Mouse (Mus musculus) naive thymus-derived CD4-positive, alpha-beta T cell, adult 5 months (primary cell): ENCODE measurements around the gene Krt9. TPM values are rescaled to one million over a fixed set of nuclear protein-coding genes. Genes with fewer than 3 reads are reported as not detected.

ENCODE experiments used
- polyA plus RNA-seq: library from polyadenylated mRNA; unstranded; fragments of 100-300 nt; shearing (Covaris generic); gene quantifications from one replicate; pipeline ENCODE4 v1.2.1, GENCODE M21; 2017

The Krt9 gene
- not detected for polyA plus RNA-seq

GRCm38 (mm10) chr11:100192992-100193391, at the start of gene Krt9:
TSS of gene Krt9 (minus strand) at chr11:100193246.

GRCm38 (mm10) chr11:100207498-100207897, 14.5 kb upstream of the Krt9 start, which contains the start of gene Krt14:
TSS of gene Krt14 (minus strand) at chr11:100207548.

GRCm38 (mm10) chr11:100148615-100149330, 44.3 kb downstream of the Krt9 start, which contains the start of gene Krt19:
TSS of gene Krt19 (minus strand) at chr11:100148665.

Other genes starting within 250 kb of the Krt9 start
- gene Krtap9-5, start 244.8 kb downstream of the Krt9 start, polyA plus RNA-seq = not detected
- not detected for gene Krtap29-1, start 214.2 kb downstream of the Krt9 start, polyA plus RNA-seq
- gene Krtap16-1, start 206.6 kb downstream of the Krt9 start, polyA plus RNA-seq = not detected
- not detected for gene Krtap17-1, start 199.3 kb downstream of the Krt9 start, polyA plus RNA-seq
- not detected for gene Krt33a, start 177.0 kb downstream of the Krt9 start, polyA plus RNA-seq
- not detected for gene Krt33b, start 163.4 kb downstream of the Krt9 start, polyA plus RNA-seq
- gene Krt34, start 151.7 kb downstream of the Krt9 start, polyA plus RNA-seq = not detected
- not detected for gene Krt31, start 142.7 kb downstream of the Krt9 start, polyA plus RNA-seq
- gene Krt32, start 105.0 kb downstream of the Krt9 start, polyA plus RNA-seq = not detected
- not detected for gene Krt35, start 97.0 kb downstream of the Krt9 start, polyA plus RNA-seq
- not detected for gene Krt36, start 87.6 kb downstream of the Krt9 start, polyA plus RNA-seq
- not detected for gene Krt13, start 71.7 kb downstream of the Krt9 start, polyA plus RNA-seq
- gene Krt15, start 57.3 kb downstream of the Krt9 start, polyA plus RNA-seq = not detected
- gene Krt19, start 44.6 kb downstream of the Krt9 start, polyA plus RNA-seq = not detected
- not detected for gene Krt14, start 14.3 kb upstream of the Krt9 start, polyA plus RNA-seq
- gene Krt16, start 55.7 kb upstream of the Krt9 start, polyA plus RNA-seq = not detected
- not detected for gene Krt17, start 67.8 kb upstream of the Krt9 start, polyA plus RNA-seq
- gene Krt42, start 76.6 kb upstream of the Krt9 start, polyA plus RNA-seq = not detected
- 4,878 TPM for gene Eif1, start 126.6 kb upstream of the Krt9 start, polyA plus RNA-seq
- not detected for gene Gast, start 141.2 kb upstream of the Krt9 start, polyA plus RNA-seq
- gene Hap1, start 162.9 kb upstream of the Krt9 start, polyA plus RNA-seq = not detected
- gene Jup, start 204.5 kb upstream of the Krt9 start, polyA plus RNA-seq = 7.5 TPM
- not detected for gene P3h4, start 221.6 kb upstream of the Krt9 start, polyA plus RNA-seq
- not detected for gene Fkbp10, start 222.5 kb upstream of the Krt9 start, polyA plus RNA-seq
- gene Nt5c3b, start 248.6 kb upstream of the Krt9 start, polyA plus RNA-seq = 116 TPM
- not detected for gene Klhl10, start 248.7 kb upstream of the Krt9 start, polyA plus RNA-seq